Mouse (Mus musculus) C2C12 (cell line): ENCODE results near the gene Hdac10.

ENCODE experiments used
- CTCF ChIP-seq: IDR thresholded peaks from one replicate; pipeline ENCODE4 v1.5.1; 2011; ENCODE audit not compliant: control insufficient read depth, insufficient read depth, insufficient read length
- MAX ChIP-seq: IDR thresholded peaks from one replicate; pipeline ENCODE4 v1.6.1; 2011; ENCODE audit warnings: mild to moderate bottlenecking, control low read depth
- MYOD1 ChIP-seq: IDR thresholded peaks from one replicate; pipeline ENCODE4 v1.6.1; 2011; ENCODE audit warnings: low read depth; ENCODE audit not compliant: control insufficient read depth, insufficient read length
- USF1 ChIP-seq: IDR thresholded peaks from one replicate; pipeline ENCODE4 v1.6.1; 2011; ENCODE audit warnings: low read depth, mild to moderate bottlenecking, control low read depth, moderate library complexity

- TF ChIP-seq MYOD1 (no peak), CTCF (no peak), USF1 (no peak), MAX (no peak)
Measured at GRCm38 (mm10) chr15:89092181-89092580, 36.3 kb downstream of the Hdac10 start.
